Mouse (Mus musculus) ES-E14 (cell line): ENCODE measurements around the gene Ddx43.

Source experiments
- CHD2 ChIP-seq: IDR thresholded peaks from 2 replicates; pipeline ENCODE4 v1.6.1; 2014; ENCODE audit warnings: mild to moderate bottlenecking, low read depth, low read length, inconsistent platforms
- MAFK ChIP-seq: IDR thresholded peaks from 2 replicates; pipeline ENCODE4 v1.6.1; 2014; ENCODE audit warnings: mild to moderate bottlenecking, low read depth, low read length, inconsistent platforms; ENCODE audit not compliant: insufficient read depth

- no peak for TF ChIP-seq MAFK
- TF ChIP-seq CHD2, result no peak
Observed at GRCm38 (mm10) chr9:78400570-78400969, 5.0 kb downstream of the Ddx43 start.
